Mouse (Mus musculus) lung, postnatal 14 days (tissue): Measurements from ENCODE around the gene Iqcc.

Experiments used
- DNase-seq: peaks from one replicate; pipeline ENCODE4 v3.0.0; 2021

The Iqcc gene

GRCm38 (mm10) chr4:129576863-129577491, 41.9 kb downstream of the Iqcc start:
- peak; percentile 84 for DNase-seq

- no peak for DNase-seq
Measured at GRCm38 (mm10) chr4:129575171-129575844, 43.6 kb downstream of the Iqcc start.

- DNase-seq = no peak
Measured at GRCm38 (mm10) chr4:129573430-129573829, 45.5 kb downstream of the Iqcc start, which contains the start of gene Lck. Lck (minus strand) TSS chr4:129573641.

- no peak for DNase-seq
Measured at GRCm38 (mm10) chr4:129573093-129573370, 45.9 kb downstream of the Iqcc start.

GRCm38 (mm10) chr4:129572236-129573092, 46.4 kb downstream of the Iqcc start:
- no peak for DNase-seq

- DNase-seq = no peak
Measured at GRCm38 (mm10) chr4:129571551-129572084, 47.3 kb downstream of the Iqcc start.

DNA sequence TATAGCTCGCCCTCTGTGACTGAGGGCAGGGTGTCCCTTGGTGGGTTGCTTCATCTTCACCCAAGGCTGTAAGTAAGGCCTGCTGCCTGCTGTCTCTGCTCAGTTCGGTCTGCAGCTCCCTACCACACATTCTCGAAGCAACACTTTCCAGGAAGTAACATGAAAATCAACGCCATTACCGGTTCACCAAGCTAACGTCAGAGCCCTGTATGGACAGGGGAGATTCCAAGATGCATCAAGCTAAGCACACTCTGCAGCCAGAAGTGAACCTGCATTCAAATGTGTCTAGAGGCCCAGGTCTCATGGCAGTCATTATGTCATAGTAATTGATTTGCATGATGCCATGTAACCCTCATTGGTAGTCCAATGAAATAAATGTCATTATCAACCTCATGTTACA, 48.9 kb downstream of the Iqcc start:
- no peak for DNase-seq

DNA sequence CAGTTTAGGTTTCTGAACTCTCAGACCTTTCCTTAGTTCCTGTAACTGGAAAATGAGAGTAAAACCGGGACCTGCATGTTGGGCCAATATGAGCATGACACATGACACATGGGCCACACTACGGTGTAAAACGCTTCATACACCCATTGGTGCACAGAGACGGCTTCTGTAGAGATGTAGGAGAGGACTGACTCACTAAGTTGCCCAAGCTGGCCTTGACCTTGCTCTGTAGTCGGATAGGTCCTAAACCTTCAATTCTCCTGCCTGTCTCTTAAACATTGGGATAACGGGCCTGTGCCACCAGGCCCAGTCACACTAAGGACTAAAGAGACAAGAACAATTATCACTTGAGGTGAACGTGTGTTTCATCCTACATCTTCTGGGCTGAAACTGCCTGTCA, 50.5 kb downstream of the Iqcc start:
- no peak for DNase-seq

DNA sequence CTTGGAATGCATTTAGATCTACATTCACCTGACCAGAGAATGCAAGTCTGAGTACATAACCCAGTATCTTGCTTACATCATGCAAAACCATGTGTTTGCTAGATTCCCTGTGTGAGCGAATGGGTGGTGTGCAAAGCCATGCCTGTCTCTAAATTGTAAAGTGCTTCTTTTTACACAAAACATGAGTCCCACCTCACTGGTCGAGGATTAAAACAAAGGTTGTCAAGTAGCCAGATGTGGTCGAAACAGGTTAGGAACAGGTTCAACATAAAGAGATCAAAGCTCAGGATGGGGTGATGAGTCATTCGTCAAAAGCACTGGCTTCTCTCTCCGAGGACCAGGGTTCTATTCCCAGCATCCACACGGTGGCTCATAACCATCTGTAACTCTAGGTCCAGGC, 53.8 kb downstream of the Iqcc start:
- no peak for DNase-seq
